Mouse (Mus musculus): ENCODE measurements around the gene Slc26a6. TPM values are rescaled to one million over a fixed set of nuclear protein-coding genes. Genes with fewer than 3 reads are reported as not detected.
A peak's percentile ranks its signal among the peaks of the same experiment; 100 is the strongest.

The Slc26a6 gene
- total RNA-seq (2014; rRNA removed; ENCODE audit: low replicate concordance), result 3.6 and 5.7 TPM in 2 replicates
- 8.8 and 9.3 TPM in 2 replicates for polyA plus RNA-seq (2015; fragmentation: Nextera tagmentation; extraction: Ambion mirVana)

- TF ChIP-seq CTCF (IDR thresholded peaks at IDR 0.05; ENCODE audit: low read depth) (no peak), EP300 (IDR thresholded peaks at IDR 0.05; ENCODE audit: low read depth) (no peak)
- peak within 1 kb of the TSS; percentile 64 for H3K27ac ChIP-seq (ENCODE audit: low read depth)
- DNase-seq (ENCODE audit: low spot score), result peak; percentile 24
- H3K9me3 ChIP-seq (replicated peaks; ENCODE audit: control insufficient read depth, low read length), result no peaks in the 10 kb centered on the region
- peak within 1 kb of the TSS; percentile 67 for H3K4me2 ChIP-seq (ENCODE audit: low read depth, low read length)
- peak within 1 kb of the TSS; percentile 55 for H3K9ac ChIP-seq (replicated peaks; ENCODE audit: low read depth, low read length)
- H3K36me3 ChIP-seq (replicated peaks; ENCODE audit: control insufficient read depth, insufficient read depth, low read length), result 0 out of 2 replicates have a peak, but pooled peaks cover 9% of the 10 kb centered on the region
- 82% methylated on average over 3 of the region's 3 CpGs for WGBS
- H3K4me3 ChIP-seq (ENCODE audit: low read depth, low read length), result peak within 1 kb of the TSS; percentile 55
- H3K4me1 ChIP-seq (ENCODE audit: control insufficient read depth, insufficient read depth), result peaks cover 25% of the 10 kb centered on the region
- ATAC-seq (ENCODE audit: insufficient read depth, low read depth), result no peak
- 0 out of 2 replicates have a peak, but pooled peaks cover 3% of the 10 kb centered on the region for H3K27me3 ChIP-seq (ENCODE audit: control insufficient read depth, insufficient read depth, low read length)
Measured at GRCm38 (mm10) chr9:108852976-108853375, at the start of gene Slc26a6. Gene Slc26a6 (plus strand): TSS chr9:108853283.

- 74% methylated on average over 8 of the region's 8 CpGs for WGBS
- no peak for TF ChIP-seq CTCF (IDR thresholded peaks at IDR 0.05; ENCODE audit: low read depth)
- TF ChIP-seq EP300 (IDR thresholded peaks at IDR 0.05; ENCODE audit: low read depth), result no peak
- no peak overlapping the region for H3K4me3 ChIP-seq (ENCODE audit: low read depth, low read length)
- H3K27me3 ChIP-seq (ENCODE audit: control insufficient read depth, insufficient read depth, low read length), result no peaks in the 10 kb centered on the region
- no peaks in the 10 kb centered on the region for H3K9me3 ChIP-seq (replicated peaks; ENCODE audit: control insufficient read depth, low read length)
- H3K4me1 ChIP-seq (ENCODE audit: control insufficient read depth, insufficient read depth), result peaks cover 26% of the 10 kb centered on the region
- no peak overlapping the region for H3K27ac ChIP-seq (ENCODE audit: low read depth)
- no peak overlapping the region for H3K4me2 ChIP-seq (ENCODE audit: low read depth, low read length)
- H3K36me3 ChIP-seq (replicated peaks; ENCODE audit: control insufficient read depth, insufficient read depth, low read length), result peaks cover 59% of the 10 kb centered on the region
- DNase-seq (ENCODE audit: low spot score) (no peak), ATAC-seq (ENCODE audit: insufficient read depth, low read depth) (no peak)
- no peak overlapping the region for H3K9ac ChIP-seq (replicated peaks; ENCODE audit: low read depth, low read length)
Measured at GRCm38 (mm10) chr9:108805768-108806167, 47.3 kb upstream of the Slc26a6 start.

GRCm38 (mm10) chr9:108806379-108806778, 46.7 kb upstream of the Slc26a6 start:
- no peak overlapping the region for H3K9ac ChIP-seq (replicated peaks; ENCODE audit: low read depth, low read length)
- DNase-seq (ENCODE audit: low spot score), result no peak
- peaks cover 59% of the 10 kb centered on the region for H3K36me3 ChIP-seq (replicated peaks; ENCODE audit: control insufficient read depth, insufficient read depth, low read length)
- ATAC-seq (ENCODE audit: insufficient read depth, low read depth), result no peak
- no peak overlapping the region for H3K4me2 ChIP-seq (ENCODE audit: low read depth, low read length)
- no peak overlapping the region for H3K4me3 ChIP-seq (ENCODE audit: low read depth, low read length)
- no peaks in the 10 kb centered on the region for H3K27me3 ChIP-seq (ENCODE audit: control insufficient read depth, insufficient read depth, low read length)
- TF ChIP-seq EP300 (IDR thresholded peaks at IDR 0.05; ENCODE audit: low read depth), result no peak
- no peak for TF ChIP-seq CTCF (IDR thresholded peaks at IDR 0.05; ENCODE audit: low read depth)
- peaks cover 26% of the 10 kb centered on the region for H3K4me1 ChIP-seq (ENCODE audit: control insufficient read depth, insufficient read depth)
- peak overlapping the region; percentile 35; the same call in 1 of the 2 replicates for H3K27ac ChIP-seq (ENCODE audit: low read depth)
- H3K9me3 ChIP-seq (replicated peaks; ENCODE audit: control insufficient read depth, low read length), result no peaks in the 10 kb centered on the region

- Histone ChIP-seq H3K27ac (ENCODE audit: low read depth) (peak overlapping the region; percentile 22; the same call in 1 of the 2 replicates), H3K27me3 (ENCODE audit: control insufficient read depth, insufficient read depth, low read length) (no peaks in the 10 kb centered on the region), H3K9me3 (replicated peaks; ENCODE audit: control insufficient read depth, low read length) (no peaks in the 10 kb centered on the region), H3K36me3 (replicated peaks; ENCODE audit: control insufficient read depth, insufficient read depth, low read length) (peaks cover 58% of the 10 kb centered on the region), H3K4me2 (ENCODE audit: low read depth, low read length) (no peak overlapping the region), H3K4me1 (ENCODE audit: control insufficient read depth, insufficient read depth) (peaks cover 26% of the 10 kb centered on the region), H3K9ac (replicated peaks; ENCODE audit: low read depth, low read length) (no peak overlapping the region), H3K4me3 (ENCODE audit: low read depth, low read length) (no peak overlapping the region)
- ATAC-seq (ENCODE audit: insufficient read depth, low read depth) (peak; percentile 33; the same call in 1 of the 2 replicates), DNase-seq (ENCODE audit: low spot score) (peak; percentile 66)
- 25% methylated on average over 1 of the region's 1 CpGs for WGBS
- TF ChIP-seq EP300 (IDR thresholded peaks at IDR 0.05; ENCODE audit: low read depth), result no peak
- TF ChIP-seq CTCF (IDR thresholded peaks at IDR 0.05; ENCODE audit: low read depth), result no peak
Measured at GRCm38 (mm10) chr9:108806831-108807230, 46.3 kb upstream of the Slc26a6 start.

GRCm38 (mm10) chr9:108807674-108808073, 45.4 kb upstream of the Slc26a6 start:
- Histone ChIP-seq H3K9me3 (replicated peaks; ENCODE audit: control insufficient read depth, low read length) (no peaks in the 10 kb centered on the region), H3K4me3 (ENCODE audit: low read depth, low read length) (no peak overlapping the region), H3K4me2 (ENCODE audit: low read depth, low read length) (no peak overlapping the region), H3K9ac (replicated peaks; ENCODE audit: low read depth, low read length) (0 out of 2 replicates have a peak overlapping the region, but pooled peaks have one; percentile 70), H3K27me3 (ENCODE audit: control insufficient read depth, insufficient read depth, low read length) (no peaks in the 10 kb centered on the region), H3K27ac (ENCODE audit: low read depth) (peak overlapping the region; percentile 22; the same call in 1 of the 2 replicates), H3K36me3 (replicated peaks; ENCODE audit: control insufficient read depth, insufficient read depth, low read length) (peaks cover 59% of the 10 kb centered on the region), H3K4me1 (ENCODE audit: control insufficient read depth, insufficient read depth) (peaks cover 26% of the 10 kb centered on the region)
- 69% methylated on average over 5 of the region's 5 CpGs for WGBS
- no peak for DNase-seq (ENCODE audit: low spot score)
- ATAC-seq (ENCODE audit: insufficient read depth, low read depth), result no peak
- TF ChIP-seq CTCF (IDR thresholded peaks at IDR 0.05; ENCODE audit: low read depth) (no peak), EP300 (IDR thresholded peaks at IDR 0.05; ENCODE audit: low read depth) (no peak)

All from heart, postnatal 0 days (tissue).